Mouse (Mus musculus) kidney, adult 2 months (tissue): ENCODE data around the gene Pdzrn3.

Experiments
- CTCF ChIP-seq: fragments of 200-500 bp; conservative IDR thresholded peaks from 2 replicates; pipeline ENCODE4 v1.5.1; 2011; ENCODE audit warnings: low read depth, mild to moderate bottlenecking, control low read depth, low read length, moderate library complexity, mixed read lengths; ENCODE audit not compliant: insufficient read depth, insufficient read length
- POLR2A ChIP-seq: fragments of 200-500 bp; IDR thresholded peaks from one replicate; pipeline ENCODE4 v1.6.1; 2011; ENCODE audit warnings: low read depth, low read length, control low read depth

GRCm38 (mm10) chr6:101220307-101220706 is 157.4 kb downstream of the Pdzrn3 start:
- TF ChIP-seq CTCF (no peak), POLR2A (no peak)
